In the genomic region with DNA sequence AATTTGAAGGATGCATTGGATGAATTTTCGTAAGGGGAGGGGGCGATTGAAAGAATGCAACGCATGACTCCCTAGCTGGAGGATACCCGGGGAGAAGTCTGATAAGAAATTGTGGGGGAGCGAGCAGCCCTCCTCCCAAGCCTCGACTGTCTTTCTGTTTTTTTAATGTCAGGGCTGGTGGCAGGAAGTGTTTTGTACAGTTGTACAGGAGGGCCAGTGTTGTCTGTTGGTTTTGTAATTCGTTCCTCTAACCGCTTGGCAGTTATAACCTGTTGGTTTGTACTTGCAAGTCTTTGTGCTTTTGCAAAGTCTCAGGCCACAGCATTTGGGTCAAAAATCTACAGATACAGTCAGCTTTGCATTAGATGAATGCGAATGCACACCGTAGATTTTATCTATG, we compare ENCODE assay signal across 7 mouse cellular contexts. TPM values are rescaled to one million over a fixed set of nuclear protein-coding genes. Genes with fewer than 3 reads are reported as not detected.
DNase-seq lines count a peak whose midpoint lies in the region; ATAC-seq and TF ChIP-seq lines count a peak whose summit lies in the region.

No protein-coding gene starts in this region.

- TF ChIP-seq EP300 in liver, embryonic 14.5 days (IDR thresholded peaks at IDR 0.05; ENCODE audit: low read depth), result no peak

- H3K4me2 ChIP-seq in forebrain, embryonic 14.5 days (ENCODE audit: low read length), result peak overlapping the region; percentile 75
- H3K4me2 ChIP-seq in liver, embryonic 14.5 days (ENCODE audit: low read depth), result peak overlapping the region; percentile 80

- no peak for TF ChIP-seq CTCF in liver, embryonic 14.5 days (IDR thresholded peaks at IDR 0.05; ENCODE audit: low read depth)

- DNase-seq in spleen, postnatal 36 days (ENCODE audit: low spot score in 2 of 2), result peak; percentile 24 to 34
- no peak for DNase-seq in spleen, postnatal 10 days (ENCODE audit: low spot score in 2 of 2)
- no peak for DNase-seq in forebrain, embryonic 14.5 days (ENCODE audit: low spot score)
- DNase-seq in liver, embryonic 14.5 days (ENCODE audit: low read depth in 3 of 3, low spot score in 3 of 3), result no peak
- peak; percentile 64 for DNase-seq in thymus, postnatal 0 days (ENCODE audit: low spot score)
- DNase-seq in left cerebral cortex, adult 11 months (ENCODE audit: low spot score), result no peak
- no peak for DNase-seq in frontal cortex, adult 2 months (ENCODE audit: extremely low spot score in 1 of 2, low spot score in 1 of 2)

- WGBS in forebrain, embryonic 14.5 days, result 22% methylated on average over 10 of the region's 10 CpGs
- WGBS in liver, embryonic 14.5 days (ENCODE audit: insufficient replicate concordance), result 9% methylated on average over 10 of the region's 10 CpGs

- no peaks in the 10 kb centered on the region for H3K9me3 ChIP-seq in forebrain, embryonic 14.5 days (replicated peaks; ENCODE audit: control insufficient read depth, low read length)
- no peaks in the 10 kb centered on the region for H3K9me3 ChIP-seq in liver, embryonic 14.5 days (ENCODE audit: control insufficient read depth, low read length)

- ATAC-seq in forebrain, embryonic 14.5 days, result no peak
- ATAC-seq in liver, embryonic 14.5 days (ENCODE audit: insufficient read depth), result no peak

- no peaks in the 10 kb centered on the region for H3K27me3 ChIP-seq in forebrain, embryonic 14.5 days (replicated peaks; ENCODE audit: control insufficient read depth, insufficient read depth, low read length)
- H3K27me3 ChIP-seq in liver, embryonic 14.5 days (ENCODE audit: control insufficient read depth, insufficient read depth, low read length), result no peaks in the 10 kb centered on the region

- no peaks in the 10 kb centered on the region for H3K4me1 ChIP-seq in forebrain, embryonic 14.5 days (ENCODE audit: control insufficient read depth, insufficient read depth, low read length)
- H3K4me1 ChIP-seq in liver, embryonic 14.5 days (replicated peaks; ENCODE audit: control insufficient read depth in 2 of 2, insufficient read depth in 2 of 2, low read length in 1 of 2), result peaks cover 7 to 13% of the 10 kb centered on the region in 2 experiments

- H3K27ac ChIP-seq in forebrain, embryonic 14.5 days (ENCODE audit: low read depth, low read length), result peak overlapping the region; percentile 88; the same call in 1 of the 2 replicates
- H3K27ac ChIP-seq in liver, embryonic 14.5 days, result no peak overlapping the region

- H3K36me3 ChIP-seq in forebrain, embryonic 14.5 days (ENCODE audit: control insufficient read depth, insufficient read depth, low read length), result no peaks in the 10 kb centered on the region; the same call in 1 of the 2 replicates
- H3K36me3 ChIP-seq in liver, embryonic 14.5 days (replicated peaks; ENCODE audit: control insufficient read depth, insufficient read depth, low read depth), result no peaks in the 10 kb centered on the region

- peak overlapping the region; percentile 88 for H3K4me3 ChIP-seq in forebrain, embryonic 14.5 days (ENCODE audit: low read depth, low read length)
- H3K4me3 ChIP-seq in liver, embryonic 14.5 days (ENCODE audit: insufficient read depth in 1 of 2, low read depth in 2 of 2, low read length in 2 of 2), result peak overlapping the region; percentile 61 to 65

- peak overlapping the region; percentile 86 for H3K9ac ChIP-seq in forebrain, embryonic 14.5 days (ENCODE audit: low read length)
- no peak overlapping the region; the same call in 1 of the 2 replicates for H3K9ac ChIP-seq in liver, embryonic 14.5 days (replicated peaks)

RNA-seq across cellular contexts. Expression of gene Elovl5, which starts 1.0 kb away (rescaled TPM):
- polyA plus RNA-seq in forebrain, embryonic 14.5 days (2014; fragmentation: Nextera tagmentation; extraction: Ambion mirVana), result 65.4 and 66.9 TPM in 2 replicates
- 9.7 and 10.5 TPM in 2 replicates for polyA plus RNA-seq in liver, embryonic 14.5 days (2012; rRNA removed)
- 15.7 and 19.3 TPM in 2 replicates for polyA plus RNA-seq in liver, embryonic 14.5 days (2014; fragmentation: Nextera tagmentation; extraction: Ambion mirVana)
- 81.3 and 89.8 TPM in 2 replicates for polyA plus RNA-seq in thymus, postnatal 0 days (2015; fragmentation: Nextera tagmentation; extraction: Ambion mirVana)
- 97.3 and 105 TPM in 2 replicates for polyA plus RNA-seq in frontal cortex, adult 2 months (2012; rRNA removed)

Comparison
In these comparisons a context has a peak if more than half of its experiments do, and no peak if none do; other contexts are left out.
1. DNase-seq: peak in spleen, postnatal 36 days (2 of 2) and thymus, postnatal 0 days (single experiment); none in spleen, postnatal 10 days (0 of 2), forebrain, embryonic 14.5 days (single experiment), liver, embryonic 14.5 days (0 of 3), left cerebral cortex, adult 11 months (single experiment) and frontal cortex, adult 2 months (0 of 2).